Mouse (Mus musculus): Measurements from ENCODE around the gene Bnip1.

The Bnip1 gene

DNA sequence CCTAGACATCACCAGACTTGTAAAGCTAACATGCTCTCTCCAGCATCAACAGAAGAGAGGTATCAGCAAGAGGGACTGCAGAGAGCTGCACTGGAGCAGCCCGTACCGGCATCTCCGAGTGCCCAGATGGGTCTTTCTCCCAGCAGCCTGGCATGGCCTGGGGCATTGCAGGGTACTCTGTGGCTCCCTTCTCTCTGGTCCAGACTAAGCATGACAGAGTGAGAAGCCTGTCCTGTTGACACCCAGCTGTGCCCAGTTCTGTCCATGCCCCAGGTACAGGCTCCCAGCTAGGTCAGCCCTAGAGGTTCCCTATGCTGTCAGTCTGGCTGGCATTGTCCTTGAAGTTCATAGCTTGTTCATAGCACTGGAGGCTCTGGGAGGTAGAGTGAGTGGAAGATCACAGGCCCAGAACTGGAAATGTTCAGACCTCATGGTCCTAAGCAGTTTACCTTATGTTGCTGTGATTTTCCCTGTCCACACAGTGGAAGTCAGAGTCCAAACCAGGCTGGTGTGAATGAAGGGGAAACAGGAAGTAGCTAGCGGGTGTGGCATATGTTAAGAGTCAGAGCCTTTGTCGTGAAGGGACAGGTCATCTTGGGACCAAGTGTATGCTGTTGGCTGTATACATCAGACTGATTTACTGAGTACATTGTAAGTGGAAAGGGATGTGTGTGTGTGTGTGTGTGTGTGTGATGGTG, 12.4 kb downstream of the Bnip1 start:
- in situ Hi-C loops (cut with MboI), result no loop called here

DNA sequence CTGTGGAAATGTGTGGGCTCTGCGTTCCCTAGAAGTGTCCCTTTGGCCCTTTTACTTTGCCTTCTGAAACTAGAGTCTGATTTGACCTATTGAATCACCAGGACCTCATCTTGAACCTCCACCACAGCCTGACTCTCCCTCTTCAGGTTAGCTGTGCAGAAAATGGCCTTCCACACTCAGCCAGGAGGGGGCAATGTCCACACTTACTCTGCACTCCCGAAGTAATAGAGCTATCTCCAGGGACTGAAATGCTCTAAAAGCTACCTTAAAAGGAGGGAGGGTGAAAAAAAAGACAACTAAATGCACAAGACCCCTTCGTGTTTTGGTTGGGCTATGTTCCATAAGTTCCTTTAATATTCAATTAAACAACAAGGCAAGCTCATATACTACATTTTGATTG, 13.9 kb downstream of the Bnip1 start:
- in situ Hi-C loops (cut with MboI), result loop anchor here (5.0 kb wide), 1 partner anchor 93 kb away; no protein-coding TSS in a partner anchor

DNA sequence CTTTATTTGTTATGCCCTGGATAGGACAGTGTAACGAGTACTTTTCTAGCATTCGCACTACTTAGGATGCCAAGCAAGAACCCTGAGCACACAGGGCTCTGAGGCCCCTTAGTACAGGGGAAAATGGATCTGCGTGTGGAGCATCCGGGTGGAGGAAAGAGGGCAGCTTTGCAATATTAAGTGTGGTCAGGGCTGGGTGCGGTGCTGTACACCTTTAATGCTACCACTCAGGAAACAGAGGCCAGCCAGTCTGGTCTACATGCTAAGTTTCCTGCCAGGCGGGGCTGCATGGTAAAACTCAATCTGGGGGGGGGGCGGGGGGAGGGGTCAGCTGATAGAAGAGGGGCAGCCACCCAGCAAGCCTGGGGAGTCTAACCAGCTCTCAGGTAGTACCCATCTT, 14.5 kb downstream of the Bnip1 start:
- in situ Hi-C loops (cut with MboI), result loop anchor here (5.0 kb wide), 1 partner anchor 92 kb away; no protein-coding TSS in a partner anchor

DNA sequence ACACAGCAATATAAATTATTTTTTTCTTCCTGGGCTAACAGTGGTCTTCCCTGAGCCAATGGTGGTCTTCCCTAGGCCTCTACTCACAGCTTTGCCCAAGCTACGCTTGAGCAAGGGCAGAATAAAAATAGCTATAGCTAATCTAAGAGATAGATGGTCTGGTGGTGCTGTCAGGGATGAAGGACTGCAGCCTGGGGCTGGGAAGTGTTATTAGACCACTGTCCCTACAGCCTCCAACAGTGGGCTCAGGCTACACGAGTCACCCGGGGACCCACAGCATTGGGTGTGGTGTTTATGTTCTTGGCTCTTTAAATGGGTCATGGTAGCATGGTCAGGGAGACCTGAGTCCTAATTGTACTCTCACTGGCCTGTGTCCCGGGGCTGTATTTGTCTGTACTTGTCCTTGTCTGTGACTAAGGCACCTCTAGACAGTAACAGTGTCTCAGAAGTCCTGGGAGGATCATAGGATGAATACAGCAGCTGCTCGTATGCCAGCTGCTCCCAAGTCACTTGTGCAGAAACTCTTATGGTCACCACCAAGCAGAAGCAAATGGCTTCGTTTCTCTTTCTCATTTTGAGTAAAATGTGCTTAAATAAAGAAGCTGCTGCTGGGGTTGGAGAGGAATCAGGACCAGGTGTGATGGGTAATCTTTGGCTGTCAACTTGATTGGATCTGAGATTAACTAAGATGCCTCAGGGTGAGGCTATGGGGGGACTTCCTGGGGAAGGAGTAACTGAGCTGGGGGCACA, 16.7 kb downstream of the Bnip1 start:
- in situ Hi-C loops (cut with MboI), result loop anchor here (5.0 kb wide), 1 partner anchor 90 kb away; no protein-coding TSS in a partner anchor

DNA sequence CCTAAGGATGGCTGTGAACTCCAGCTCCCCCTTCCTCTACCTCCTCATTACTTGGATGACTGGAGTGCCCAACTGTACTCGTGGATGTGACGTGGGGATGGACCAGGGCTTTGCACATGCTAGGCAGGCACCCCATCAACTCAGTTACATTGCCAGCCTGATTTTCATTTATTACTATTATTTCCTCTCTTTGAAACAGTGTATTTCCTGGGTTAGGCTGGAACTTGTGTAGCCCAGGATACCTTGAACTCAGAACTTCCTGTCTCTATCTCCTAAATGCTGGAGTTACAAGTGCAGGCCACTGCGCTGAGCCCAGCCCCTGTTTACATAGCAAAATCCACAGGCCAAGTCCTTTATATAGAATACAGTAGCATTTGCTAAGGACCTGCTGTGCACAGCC, 22.0 kb downstream of the Bnip1 start:
- in situ Hi-C loops (cut with MboI), result no loop called here

DNA sequence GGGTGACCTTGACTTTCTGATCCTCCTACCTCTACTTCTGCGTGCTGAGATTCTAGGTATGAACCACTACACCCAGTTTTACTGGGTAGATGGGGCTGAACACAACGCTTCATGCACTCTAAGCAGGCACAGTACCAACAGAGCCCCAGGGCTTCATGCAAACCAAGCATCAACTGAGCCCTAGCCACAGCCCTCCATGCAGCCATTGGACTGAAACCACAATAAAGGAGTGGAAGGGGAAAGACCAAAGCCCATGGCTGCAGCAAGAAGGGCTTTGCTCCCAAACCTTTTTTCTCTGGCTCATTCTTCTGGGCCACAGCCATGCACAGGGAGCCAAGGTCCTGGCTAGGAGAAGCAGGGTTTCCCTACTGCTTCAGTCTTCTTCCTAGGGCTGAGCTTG, 31.7 kb downstream of the Bnip1 start:
- in situ Hi-C loops (cut with MboI), result no loop called here

DNA sequence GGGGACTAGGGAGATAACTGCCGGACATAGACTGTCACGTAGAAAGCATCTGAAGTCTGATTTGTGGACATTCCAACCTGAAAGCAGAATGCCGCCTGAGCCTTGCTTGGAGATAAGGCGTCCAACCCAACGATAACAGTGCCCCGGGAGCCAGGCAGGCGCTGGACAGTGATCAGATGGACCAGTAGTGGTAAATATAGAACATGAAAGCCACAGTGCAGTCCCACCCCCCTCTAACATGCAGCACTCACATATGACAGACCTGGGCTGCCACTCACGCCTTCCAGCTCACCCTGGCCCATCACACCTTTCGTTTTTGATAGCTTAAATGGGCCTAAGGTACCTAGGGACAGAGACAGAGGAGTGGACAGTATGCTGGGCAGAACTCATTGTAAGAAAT, 32.6 kb downstream of the Bnip1 start:
- in situ Hi-C loops (cut with MboI), result no loop called here

DNA sequence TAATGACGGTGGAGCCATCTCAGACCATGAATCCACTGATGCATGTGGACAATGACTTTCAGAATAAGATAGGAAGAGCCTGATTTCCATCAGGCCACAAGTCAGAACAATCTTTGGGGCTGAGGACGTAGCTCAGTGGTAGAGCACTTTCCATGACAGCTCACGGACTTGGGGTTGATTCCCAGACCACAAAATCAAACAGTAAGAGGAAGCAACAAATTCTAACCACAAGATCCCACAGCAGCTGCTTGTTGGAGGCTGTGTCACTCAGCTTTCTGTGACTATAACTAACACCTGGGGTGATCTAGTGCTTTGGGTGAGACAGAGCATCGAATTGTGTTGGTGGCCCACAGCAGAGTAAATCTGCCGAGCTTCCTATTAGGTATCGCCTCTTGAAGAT, 35.9 kb downstream of the Bnip1 start:
- in situ Hi-C loops (cut with MboI), result no loop called here

DNA sequence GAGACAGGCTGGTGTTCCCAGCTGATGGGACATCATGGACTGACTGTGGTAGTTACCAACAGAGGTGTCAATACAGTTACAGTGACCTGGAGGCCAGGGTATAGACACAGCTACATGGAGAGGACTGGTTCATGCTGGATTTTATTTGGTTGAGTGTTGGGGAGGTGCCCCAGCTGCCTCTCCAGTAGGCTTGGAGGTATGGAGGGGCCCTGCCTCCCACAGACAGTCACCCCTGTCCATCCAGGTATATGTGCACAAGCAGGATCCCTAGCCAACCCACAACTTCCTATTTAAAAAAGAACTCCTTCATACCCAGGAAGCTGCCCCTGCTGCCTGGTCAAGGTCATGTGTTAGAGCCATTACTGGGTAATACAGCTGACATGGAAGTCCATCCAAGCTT, 36.9 kb downstream of the Bnip1 start:
- in situ Hi-C loops (cut with MboI), result no loop called here

DNA sequence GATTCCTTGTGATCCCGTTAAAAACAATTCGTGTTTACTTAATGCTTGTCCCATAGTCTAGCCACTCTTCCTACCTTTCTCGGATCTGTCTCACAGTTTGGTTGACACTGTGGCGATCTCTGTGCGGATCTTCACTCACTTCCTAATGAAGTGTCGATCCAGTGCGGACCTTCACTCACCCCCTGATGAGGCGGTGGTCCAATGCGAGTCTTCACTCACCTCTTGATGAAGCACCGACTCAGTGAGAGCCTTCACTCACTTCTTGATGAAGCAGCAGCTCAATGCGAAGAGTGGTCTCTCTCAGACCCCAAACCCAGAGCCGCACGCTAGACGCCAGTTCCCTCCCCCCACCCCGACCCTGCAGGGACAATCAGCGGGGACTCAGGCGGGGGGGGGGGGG, 45.3 kb downstream of the Bnip1 start:
- in situ Hi-C loops (cut with MboI), result no loop called here

DNA sequence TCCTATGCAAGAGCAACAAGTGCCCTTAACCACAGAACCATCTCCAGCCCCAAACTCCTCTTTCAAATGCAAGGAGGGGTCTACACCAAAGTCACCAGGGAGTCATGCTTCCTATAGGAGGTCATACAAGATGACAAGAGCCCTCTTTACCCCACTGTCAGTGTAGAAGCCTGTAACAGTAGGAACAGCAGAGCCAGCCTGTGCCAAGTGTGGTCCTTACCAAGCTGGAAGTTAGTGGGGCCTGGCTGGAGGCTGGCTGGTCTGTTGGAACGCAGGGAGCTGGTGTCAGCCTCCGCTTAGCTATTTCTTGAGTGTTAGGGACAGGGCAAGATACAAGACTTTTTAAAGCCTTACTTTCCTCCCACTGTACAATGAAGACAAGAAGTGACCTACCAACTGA, 52.9 kb downstream of the Bnip1 start:
- in situ Hi-C loops (cut with MboI), result no loop called here

DNA sequence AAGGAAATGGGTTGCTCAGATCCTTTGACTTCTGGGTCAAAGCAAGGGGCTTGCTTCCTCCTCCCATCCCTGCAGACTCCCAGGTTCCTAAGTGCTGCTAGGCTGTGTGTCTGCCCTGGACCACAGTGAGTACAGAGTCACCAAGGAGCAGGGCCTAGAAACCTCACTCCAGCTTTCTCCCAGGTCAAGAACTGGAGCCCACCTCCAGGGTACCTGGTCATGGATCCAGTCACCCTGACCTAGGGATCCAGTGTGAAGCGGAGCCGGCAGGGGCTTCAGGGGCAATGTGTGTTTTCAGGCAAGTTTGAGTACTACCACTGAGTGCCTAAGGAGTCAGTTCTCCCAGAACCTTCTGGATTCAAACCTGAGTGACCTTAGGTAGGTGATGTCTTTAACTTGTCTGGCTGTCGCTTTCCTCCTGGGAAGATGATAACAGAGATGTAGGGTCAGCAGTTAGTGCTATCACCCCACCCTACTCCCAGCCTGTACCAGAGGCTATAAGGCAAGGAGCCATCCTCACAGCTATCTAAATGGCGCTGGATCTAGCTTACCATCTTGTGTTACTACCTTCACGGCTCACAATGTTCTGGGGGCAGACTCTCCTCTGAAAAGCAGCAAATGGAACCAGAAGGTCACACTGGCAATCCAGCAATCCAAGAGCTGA, 53.6 kb downstream of the Bnip1 start:
- in situ Hi-C loops (cut with MboI), result no loop called here

DNA sequence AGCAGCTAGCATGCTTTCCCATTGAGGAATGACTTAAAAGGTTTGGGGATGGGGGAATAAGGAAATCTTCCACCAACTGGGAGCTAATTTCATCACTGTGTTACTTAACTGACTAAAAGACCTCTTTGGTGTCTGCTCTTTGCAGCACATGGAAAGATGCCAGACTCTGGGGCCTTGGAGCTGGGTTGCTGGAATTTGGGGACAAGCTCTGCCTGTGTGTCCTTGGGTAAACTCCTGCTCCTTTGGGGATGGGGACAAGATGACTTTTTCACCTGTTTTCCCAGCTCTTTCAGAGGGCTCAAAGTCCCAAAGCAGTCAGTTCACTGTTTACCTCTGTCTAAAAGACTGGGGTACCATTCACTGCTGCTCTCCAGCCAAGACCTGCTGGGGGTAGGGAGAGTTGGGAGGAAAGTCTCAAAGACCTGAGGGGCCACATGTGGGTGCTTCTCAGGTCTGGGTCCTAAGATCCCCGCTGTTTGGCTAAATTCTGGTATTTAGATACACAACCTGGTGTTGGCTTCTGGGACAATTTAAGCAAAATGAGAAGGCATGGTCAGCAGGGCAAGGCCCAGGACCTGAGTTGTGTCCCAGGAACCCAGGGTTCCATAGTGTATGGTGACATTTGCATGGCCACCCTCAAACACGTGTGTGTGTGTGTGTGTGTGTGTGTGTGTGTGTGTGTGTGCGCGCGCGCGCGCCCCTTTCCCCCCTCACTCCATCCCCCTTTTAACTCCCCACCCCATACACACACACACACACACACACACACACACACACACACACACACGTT, 54.3 kb downstream of the Bnip1 start:
- in situ Hi-C loops (cut with MboI), result no loop called here

DNA sequence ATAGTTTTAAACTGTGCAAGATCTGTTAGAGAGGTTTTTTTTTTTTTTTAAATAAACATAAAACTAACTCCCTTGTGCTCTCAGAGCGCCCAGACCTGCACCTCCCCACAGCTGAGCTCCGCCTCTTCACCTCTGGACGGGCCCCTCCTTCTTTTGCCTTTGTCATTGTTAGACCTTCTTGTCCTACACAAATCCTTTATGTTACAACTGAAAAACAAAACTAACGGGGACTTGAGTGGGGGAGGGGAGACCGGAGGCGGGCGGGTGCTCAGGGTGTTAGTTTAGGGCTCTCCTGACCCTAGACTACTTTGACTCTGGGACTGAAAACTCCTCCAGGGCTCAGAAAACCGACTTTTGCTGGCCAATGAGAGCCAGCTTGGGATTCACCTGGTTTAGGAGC, 55.1 kb downstream of the Bnip1 start:
- in situ Hi-C loops (cut with MboI), result no loop called here

DNA sequence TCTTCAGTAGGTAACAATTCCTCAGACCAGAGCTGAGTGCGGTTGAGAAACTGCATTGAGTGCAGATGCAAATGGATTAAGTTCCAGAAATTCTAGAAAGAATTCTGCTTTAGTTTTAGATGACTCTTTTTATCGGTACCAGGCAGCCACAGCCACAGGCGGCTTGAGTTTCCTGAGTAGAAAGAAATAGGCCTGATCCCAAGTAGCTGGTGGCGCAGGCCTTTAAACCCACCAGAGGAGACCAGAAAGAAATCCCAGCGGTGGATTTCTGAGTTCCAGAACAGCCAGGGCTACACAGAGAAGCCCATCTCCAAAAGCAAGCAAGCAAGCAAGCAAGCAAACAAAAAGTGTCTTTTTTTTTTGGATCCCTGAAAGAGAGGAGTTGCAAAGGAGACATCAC, 55.5 kb downstream of the Bnip1 start:
- in situ Hi-C loops (cut with MboI), result no loop called here

DNA sequence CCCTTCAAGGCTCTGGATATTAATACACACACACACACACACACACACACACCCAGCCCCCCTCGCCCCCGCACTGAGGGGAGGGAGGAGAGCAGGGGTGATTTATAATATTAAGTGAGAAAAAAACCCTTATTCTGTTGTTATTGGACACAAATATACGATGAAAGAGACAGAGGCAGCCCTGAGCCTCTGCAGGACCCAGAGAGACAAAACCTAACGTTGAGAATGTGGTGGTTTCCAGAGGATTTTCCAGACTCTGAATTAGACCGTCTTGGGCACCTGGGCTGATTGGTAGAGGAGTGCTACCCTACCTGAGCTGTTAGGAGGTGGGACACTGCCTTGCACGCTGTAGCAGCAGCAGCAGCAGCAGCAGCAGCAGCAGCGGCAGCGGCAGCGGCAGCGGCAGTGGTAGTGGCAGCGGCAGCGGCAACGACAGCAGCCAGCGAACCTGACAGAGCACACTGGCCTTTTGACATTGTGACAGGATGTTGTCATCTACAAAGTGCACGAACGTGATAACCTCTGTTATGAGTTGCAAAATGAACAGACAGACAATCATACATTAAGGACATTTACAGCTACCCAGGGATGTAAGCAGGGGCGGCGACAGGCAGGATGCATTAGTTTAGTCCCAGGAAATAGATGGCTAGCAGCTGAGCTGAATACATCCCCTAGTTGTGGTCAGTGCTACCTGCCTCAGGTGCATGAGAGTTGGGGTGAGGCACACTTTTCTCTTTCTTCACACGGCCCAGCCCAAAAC, 56.1 kb downstream of the Bnip1 start:
- in situ Hi-C loops (cut with MboI), result no loop called here

DNA sequence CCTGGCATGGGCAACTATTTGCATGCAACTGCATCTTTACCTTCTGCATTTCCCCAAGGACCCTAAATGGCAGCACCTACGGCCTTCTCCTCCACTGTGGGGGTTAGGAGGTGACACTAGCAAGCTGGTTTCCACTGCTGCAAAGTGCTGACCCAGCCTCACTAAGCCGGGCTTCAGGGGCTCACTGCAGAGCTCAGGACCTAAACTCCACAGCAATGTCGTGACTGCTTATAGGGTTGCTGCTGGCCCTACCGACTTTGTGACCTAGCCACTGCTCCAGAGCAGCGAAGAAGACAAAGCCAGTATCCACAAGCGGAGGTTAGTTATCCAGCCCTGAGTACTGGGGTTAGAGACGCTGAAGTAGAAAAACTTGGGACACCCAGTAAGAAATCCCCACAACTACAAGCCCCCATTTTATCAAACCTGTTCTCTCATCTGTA, 56.7 kb downstream of the Bnip1 start:
- in situ Hi-C loops (cut with MboI), result no loop called here

DNA sequence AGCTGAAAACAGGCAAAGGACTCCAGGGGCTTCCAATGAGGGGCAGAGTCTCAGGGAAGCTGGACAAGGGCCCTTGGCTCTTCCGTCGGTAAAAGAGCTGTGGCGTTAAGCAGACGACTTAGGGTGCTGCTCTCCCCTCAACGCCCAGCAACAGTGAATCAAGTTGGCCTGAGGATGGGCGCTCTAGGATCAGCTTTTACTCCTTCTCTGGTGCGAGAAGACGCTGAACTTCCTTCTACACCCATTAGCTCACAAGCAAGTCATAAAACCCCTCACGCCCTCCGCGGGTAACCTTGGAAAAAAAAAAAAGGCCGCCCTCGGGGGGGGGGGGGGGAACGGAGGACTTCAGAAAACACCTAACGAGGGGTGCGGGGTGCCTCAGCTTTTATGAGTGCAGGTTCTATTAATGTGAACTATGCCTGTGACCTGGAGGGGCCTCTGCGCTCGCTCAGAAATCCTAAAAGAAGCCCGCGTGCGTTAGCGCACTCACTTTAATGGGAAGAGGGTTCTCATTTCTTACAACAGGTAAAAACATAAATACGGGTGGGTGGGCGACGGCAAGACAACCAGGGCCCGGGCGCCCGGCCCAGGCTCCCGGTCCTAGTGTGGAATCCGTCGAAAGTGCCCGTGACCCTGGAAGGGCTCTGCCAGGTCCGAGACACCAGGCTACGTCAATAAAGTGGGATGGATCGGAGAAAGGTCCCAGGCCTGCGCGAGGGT, 57.5 kb downstream of the Bnip1 start:
- in situ Hi-C loops (cut with MboI), result no loop called here

DNA sequence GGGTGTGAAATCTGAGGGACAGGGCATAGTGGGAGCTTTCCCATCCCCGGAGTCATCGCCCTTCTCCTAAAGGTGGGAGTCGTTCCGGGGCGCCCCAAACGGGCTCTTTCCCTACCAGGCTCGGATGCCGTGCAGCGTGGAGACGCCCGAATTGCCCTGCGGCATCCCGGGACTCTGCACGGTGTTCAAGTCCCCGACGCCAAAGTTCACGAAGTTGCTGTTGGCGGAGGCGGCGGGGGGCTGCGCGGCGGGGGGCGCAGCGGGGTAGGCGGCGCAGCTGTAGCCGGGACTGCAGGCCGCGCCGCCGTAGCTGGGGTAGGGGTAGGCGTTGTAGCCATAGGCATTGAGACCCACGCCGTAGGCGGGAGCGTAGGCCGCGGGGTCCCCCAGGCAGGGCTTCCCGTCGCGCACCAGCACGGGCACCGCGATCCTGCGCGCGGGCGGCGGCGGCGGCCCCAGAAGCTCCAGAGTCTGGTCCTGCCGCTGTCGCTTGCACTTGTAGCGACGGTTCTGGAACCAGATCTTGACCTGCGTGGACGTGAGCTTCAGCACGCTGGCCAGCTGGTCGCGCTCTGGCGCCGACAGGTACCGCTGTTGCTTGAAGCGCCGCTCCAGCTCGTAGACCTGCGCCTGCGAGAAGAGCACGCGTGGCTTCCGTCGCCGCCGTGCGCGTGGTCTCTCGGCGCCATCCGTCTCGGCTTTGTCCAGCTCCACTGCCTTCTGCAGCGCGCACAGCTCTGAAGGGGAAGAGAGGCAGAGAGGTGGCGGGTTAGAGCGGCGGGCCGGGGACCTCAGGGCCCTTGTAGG, 58.2 kb downstream of the Bnip1 start:
- in situ Hi-C loops (cut with MboI), result no loop called here

Data from mature B cell (primary cell).